Mouse (Mus musculus): ENCODE measurements around the gene Use1.

Gene Use1

GRCm38 (mm10) chr8:71402446-71402964, 35.9 kb downstream of the Use1 start:
- DNase-seq (ENCODE audit: low spot score in 2 of 2), result no peak

- DNase-seq (ENCODE audit: low spot score in 2 of 2), result no peak
These were observed 36.6 kb downstream of the Use1 start for GRCm38 (mm10) chr8:71403107-71403885.

GRCm38 (mm10) chr8:71404011-71404410, 37.4 kb downstream of the Use1 start:
- DNase-seq (ENCODE audit: low spot score in 2 of 2), result no peak

- peak in 1 of 2 experiments; percentile 24 for DNase-seq (ENCODE audit: low spot score in 2 of 2)
These were observed 38.3 kb downstream of the Use1 start for GRCm38 (mm10) chr8:71404951-71405351.

- DNase-seq (ENCODE audit: low spot score in 2 of 2), result peak; percentile 94
These were observed 38.9 kb downstream of the Use1 start, which contains the start of gene Ankle1 for GRCm38 (mm10) chr8:71405401-71406098. TSS of gene Ankle1 (plus strand) at chr8:71406010.

- no peak for DNase-seq (ENCODE audit: low spot score in 2 of 2)
These were observed 39.7 kb downstream of the Use1 start for GRCm38 (mm10) chr8:71406099-71407015.

- DNase-seq (ENCODE audit: low spot score in 2 of 2), result no peak
These were observed 40.8 kb downstream of the Use1 start for GRCm38 (mm10) chr8:71407441-71407840.

GRCm38 (mm10) chr8:71408231-71408630, 41.6 kb downstream of the Use1 start:
- no peak for DNase-seq (ENCODE audit: low spot score in 2 of 2)

GRCm38 (mm10) chr8:71411535-71412273, 45.1 kb downstream of the Use1 start:
- DNase-seq (ENCODE audit: low spot score in 2 of 2), result no peak

Data from frontal cortex, postnatal 36 days (tissue).